Mouse (Mus musculus): Measurements from ENCODE around the gene Gm7029.
A peak's percentile ranks its signal among the peaks of the same experiment; 100 is the strongest.
"Not testable (repeated sequence)": the region's sequence is repeated elsewhere in the genome, so short reads cannot be mapped to it uniquely, and the experiment has no call there.

Gene Gm7029

DNA sequence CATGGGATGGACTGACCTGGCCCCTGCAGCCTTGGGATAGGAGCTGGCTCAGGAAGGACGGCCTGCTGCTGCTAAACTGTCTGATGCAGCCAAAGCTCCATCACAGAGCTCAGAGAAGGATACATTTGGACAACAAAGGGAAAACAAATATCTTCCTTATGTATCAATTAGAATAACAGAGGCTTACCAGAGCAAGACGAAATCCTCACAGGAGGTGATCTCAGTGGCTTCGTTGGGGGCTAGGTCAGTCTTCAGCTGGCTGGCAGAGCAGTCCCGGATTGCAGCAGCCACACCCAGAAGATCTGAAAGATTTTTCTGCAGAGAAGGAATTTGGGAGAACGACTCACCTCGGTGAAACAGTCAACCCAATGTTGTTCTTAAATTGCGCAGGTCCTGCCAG lies 18.8 kb downstream of the Gm7029 start:
- no peak for DNase-seq

DNA sequence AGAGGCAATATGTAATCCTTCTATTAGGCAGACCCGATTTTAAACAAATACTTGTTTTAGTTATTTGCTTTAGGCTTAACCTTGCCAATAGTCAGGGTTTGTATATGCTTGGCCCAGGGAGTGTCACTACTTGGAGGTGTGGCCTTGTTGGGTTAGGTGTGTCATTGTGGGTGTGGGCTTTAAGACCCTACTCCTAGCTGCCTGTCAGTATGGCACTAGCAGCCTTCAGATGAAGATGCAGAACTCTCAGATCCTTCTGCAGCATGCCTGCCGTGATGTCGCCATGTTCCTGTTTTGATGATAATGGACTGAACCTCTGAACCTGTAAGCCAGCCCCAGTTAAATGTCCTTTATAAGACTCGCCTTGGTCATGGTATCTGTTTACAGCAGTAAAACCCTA lies 19.4 kb downstream of the Gm7029 start:
- DNase-seq = not testable (repeated sequence)

DNA sequence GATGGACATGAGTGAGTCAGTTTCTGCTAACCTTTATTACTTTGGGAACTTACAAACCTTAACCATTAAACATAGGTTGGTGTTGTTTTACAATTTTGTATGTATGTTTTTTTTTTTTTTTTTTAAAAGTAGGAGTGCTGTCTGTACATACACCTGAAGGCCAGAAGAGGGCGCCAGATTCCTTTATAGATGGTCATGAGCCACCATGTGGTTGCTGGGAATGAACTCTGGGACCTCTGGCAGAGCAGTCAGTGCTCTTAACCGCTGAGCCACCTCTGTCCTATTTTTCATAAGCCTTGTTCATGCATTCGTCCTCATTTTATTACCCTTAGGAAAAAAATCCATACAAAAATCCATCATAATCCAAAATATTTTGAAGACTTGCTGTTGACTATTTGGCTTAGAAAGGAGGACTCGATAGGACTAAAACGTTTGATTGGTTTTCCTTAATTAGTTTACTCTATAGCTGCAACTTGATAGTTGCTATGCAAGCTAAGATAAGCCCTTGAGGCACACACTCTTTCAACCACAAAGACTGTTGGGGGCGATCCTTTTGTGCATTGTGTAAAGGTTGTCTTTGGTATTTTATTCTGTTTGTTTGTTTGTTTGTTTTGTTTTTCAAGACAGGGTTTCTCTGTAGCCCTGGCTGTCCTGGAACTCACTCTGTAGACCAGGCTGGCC lies 23.6 kb downstream of the Gm7029 start:
- DNase-seq = no peak

DNA sequence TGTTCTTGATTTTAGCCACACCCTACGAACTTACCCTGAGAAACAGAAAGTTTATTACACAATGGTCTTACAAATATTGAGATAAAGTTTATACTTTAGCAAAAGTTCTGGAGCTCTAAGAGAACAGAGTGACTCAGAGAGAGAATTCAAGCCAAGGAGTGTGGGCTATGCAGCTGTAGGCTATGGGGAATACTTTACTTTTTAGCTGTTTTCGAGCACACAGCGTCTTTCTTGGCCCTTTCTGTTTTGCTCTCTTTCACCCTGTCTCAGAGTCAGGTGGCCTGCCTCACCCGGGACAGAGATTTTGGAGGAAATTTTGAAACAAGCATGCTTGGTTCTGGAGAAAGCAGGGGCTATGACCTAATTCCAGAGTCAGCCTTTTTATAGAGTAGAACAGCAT lies 24.6 kb downstream of the Gm7029 start:
- DNase-seq = not testable (repeated sequence)

DNA sequence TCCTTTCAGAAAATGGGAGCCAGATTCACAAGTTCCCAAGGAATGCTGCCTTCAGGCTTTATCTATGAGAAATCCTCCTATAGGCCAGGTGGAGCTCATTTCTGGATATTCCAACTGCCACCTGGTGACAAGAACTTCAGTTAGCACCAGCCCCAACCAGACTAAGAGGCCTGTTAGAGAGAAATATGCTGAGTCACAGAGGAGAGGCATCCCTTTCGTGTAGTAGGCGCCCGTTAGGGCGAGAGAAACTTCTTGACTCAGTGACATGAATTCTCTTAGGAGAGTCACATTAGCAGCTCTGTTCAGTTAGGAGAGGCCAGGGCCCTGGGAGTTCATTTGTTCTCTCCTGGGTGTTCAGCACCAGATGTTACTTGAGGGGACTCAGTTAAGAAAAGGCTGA lies 26.0 kb downstream of the Gm7029 start:
- DNase-seq = no peak

DNA sequence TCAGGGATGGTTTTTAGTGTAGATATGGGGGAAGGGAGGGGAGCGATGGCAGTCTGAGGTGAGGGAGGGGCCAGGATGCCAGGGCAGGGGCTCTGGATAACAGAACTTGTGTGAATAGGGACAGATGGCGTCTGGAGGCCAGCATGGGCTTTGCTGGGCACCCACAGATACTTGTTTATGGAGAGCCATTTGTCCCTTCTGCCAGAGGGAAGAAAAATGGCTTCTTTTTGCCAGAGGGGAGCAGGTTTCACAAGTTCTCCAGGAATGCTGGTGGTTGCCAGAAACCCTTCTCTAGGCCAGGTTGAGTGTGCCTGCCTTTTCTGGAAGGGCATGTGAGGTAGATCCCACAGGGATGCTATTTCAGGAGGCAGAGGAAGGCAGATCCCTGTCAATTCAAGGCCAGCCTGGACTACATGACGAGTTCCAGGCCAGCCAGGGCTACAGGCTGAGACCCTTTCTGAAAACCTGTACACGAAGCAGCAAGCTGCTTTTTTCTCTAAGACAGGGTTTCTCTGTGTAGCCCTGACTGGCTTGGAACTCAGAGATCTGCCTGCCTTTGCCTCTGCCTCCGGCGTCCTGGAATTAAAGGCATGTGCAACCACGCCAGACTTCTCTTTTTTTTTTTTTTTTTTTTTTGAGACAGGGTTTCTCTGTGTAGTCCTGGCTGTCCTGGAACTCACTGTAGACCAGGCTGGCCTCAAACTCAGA lies 26.8 kb downstream of the Gm7029 start:
- DNase-seq = no peak

DNA sequence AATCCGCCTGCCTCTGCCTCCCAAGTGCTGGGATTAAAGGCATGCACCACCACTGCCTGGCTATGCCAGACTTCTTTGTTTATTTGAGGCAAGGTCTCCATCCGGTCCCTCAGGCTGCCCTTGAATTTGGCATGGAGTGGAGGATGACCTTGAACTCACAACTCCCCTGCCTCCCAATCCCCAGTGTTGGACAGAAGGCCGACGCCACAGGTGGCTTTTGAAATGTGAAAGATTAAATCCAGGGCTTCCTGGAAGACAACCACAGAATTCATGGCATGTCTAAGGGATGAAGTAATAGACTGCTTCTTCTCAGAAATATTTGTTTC lies 27.3 kb downstream of the Gm7029 start:
- no peak for DNase-seq

DNA sequence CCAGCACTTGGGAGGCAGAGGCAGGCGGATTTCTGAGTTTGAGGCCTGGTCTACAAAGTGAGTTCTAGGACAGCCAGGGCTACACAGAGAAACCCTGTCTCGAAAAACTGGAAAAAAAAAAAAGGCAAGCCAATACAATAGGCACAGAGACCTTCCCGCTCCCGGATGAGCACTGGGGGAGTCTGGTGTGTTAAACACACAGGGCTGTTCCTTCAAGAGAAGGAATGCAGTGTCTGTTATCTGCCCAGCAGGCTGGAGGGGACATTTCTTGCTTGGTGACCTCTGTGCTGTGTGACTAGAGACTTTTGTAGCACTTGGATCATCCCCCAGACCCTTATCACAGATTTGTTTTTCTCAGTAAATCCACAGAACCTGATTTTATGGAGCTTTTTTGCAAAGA lies 28.0 kb downstream of the Gm7029 start:
- no peak for DNase-seq

DNA sequence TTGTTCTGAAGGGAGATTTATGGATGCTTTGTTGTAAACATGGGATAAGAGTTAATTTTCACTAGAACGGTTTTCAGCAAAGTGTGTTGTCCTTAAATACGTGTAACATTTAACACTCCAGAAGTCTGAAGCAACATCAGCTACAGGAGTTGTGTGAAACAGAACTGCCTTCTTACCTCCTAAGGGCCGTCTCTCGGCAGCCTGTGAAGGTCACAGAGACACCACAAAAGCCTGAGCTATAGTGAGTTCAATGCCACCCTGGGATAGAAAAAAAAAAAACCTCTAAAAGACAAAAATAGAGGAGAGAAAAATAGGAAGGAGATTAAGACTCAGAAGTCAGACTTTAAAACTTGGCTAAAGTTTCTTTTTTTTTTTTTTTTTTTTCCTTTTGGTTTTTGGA lies 28.4 kb downstream of the Gm7029 start:
- DNase-seq = no peak

DNA sequence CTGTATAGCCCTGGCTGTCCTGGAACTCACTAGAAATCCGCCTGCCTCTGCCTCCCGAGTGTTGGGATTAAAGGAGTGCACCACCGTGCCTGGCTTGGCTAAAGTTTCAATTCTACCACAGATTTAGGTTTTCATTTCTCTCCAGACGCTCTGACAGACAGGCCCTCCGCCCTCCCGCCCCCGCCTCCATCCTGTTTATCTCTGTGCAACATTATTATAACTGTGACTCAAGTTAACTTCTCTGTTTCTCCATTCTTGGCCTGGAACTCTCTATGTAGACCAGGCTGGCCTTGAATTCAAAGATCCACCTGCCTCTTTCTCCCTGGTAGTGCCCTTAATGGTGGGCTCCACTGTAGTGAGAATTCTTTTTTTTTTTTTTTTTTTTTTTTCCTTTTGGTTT lies 28.9 kb downstream of the Gm7029 start:
- DNase-seq = no peak

DNA sequence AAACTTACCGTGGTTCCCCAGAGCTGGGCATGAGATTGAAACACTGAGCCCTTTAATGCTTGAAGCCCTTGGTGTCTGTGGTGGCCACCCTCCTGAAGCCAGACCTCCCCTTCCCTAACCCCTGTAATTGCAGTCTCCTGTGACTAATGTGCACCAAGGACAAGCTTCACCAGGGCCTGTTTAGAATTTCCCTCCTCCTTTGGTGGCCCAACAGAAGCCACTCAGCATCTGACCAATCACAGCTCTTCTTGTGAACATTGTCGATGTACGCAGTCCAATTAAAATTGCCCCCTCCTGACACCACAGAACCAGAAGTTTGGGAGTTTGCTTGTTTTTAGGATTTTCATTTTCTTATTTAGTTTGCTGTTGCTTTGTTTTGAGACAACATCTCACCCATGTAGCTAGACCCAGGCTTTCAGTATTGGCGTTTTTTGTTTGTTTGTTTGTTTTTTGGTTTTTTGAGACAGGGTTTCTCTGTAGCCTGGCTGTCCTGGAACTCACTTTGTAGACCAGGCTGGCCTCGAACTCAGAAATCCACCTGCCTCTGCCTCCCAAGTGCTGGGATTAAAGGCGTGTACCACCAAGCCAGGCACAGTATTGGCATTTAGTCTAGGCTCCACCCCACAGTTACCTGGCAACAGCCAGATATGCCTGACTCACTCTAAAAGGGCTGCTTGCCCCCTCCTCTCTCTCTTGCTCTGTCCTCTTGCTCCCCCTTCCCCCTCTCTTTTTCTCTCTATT lies 30.4 kb downstream of the Gm7029 start:
- DNase-seq = not testable (repeated sequence)

DNA sequence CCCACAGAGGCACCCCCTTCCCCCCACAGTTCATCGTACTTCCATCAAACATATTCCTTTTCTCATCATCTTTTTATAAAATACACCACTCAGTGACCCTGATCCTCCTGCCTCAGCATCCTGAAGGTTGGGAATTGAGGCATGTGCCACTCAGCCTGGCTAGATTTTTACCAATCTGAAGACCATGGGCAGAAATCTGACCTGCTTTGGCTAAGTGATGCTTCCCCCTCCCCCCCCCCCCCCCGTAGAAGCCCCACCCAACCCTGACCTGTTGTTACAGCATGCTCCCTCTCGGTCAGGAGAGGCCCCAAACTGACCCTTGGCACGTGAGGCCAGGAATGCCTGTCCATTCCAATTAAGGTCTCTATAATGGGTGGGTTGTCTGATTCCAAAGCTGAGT lies 31.2 kb downstream of the Gm7029 start, which contains the start of gene Platr17:
Gene Platr17 (plus strand): TSS at position 301 of the 400 bp plus-strand sequence.
- DNase-seq = not testable (repeated sequence)

DNA sequence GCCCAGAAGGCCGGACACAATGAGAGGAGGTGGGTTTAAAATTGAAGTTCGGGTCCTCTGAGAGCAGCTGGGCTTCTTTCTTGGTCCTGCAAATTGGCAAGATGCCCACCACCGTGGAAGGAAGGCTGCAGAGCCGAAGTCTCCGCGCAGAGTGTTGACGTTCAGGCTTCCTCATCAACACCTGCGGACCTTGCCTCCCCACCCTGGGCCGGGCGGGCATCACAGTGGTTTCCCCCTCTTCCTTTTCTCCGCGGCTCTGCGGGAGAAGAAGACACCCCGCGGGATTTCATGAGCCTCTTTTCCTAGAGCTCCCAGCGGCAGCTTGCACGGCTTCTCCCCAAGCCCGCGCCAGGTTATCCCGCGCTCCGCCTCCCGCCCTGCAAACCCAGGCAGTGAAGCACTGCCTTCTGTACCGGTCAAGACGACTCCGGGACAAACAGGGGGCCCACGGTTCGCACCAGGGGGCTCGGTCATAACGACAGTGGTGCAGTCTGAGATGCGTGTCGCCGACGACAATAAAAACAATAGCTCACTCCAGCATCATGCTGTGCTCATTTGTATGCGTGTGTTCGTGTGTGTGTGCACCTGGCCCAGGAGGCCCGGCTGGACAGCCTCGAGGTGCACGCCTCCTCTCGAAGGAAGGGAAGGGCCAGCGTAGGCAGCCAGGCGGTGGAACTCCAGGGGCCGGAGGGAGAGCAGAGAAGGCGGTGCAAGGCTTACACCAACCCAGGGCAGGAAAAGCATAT lies 34.9 kb downstream of the Gm7029 start:
- DNase-seq = peak; percentile 68

DNA sequence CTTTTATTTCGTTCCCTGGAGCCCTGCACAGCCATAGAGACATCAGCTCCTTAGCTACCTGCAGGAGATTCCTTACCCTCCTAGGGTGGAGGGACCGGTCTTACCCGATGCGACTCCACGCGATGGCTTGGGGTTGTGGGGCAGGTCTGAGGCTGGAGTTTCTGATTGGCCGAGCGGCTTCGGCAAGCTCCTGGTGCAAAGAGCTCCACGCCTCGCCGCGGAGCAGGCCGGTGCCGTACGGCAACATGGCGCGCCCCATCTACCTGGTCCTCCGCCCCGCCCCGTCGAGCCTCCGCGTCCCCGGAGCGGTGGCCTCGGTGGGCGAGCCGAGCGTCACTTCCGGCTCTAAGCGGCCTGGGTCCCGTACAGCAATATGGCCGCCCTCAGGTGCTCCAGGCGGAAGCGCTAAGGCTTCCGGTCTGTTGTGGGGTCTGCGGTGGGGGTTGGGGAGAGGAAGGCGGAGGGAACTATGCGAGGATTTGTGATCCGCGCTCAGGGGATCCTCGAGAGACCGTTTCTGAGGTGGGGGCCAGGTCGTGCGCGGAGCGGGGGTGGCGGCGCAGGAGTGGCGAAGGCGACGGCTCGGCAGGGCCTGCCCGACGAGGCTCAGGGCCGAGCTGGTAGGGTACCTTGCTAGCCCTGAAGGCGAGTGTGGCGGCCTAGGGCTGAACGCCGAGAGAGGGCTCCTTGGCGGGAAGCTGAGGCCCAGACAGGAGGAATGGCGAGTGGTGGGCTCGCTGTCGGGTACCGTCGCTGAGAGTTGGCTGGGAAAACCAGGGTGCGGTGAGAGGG lies 35.6 kb downstream of the Gm7029 start, which contains the start of gene Daxx:
Gene Daxx (plus strand): TSS at position 338 of the 792 bp plus-strand sequence.
- DNase-seq = peak; percentile 98

DNA sequence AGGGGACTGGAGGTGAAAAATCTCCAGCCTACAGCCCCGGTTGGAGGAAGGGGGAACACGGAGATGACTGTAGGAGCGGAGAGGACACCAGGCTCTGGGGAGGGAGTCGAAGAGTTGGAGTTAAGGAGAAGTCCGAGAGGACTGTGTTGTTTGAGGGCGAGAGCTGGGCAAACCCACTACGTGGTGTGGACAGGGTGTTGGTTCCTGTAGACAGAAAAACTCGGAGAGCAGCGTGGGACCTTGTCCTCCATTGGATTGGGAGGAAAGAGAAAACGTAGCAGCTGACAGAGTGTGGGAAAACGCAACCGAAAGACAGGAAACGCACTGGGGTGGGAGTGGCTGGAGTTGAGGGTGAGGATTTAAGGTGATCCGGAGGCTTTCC lies 36.2 kb downstream of the Gm7029 start:
- DNase-seq = peak; percentile 20

DNA sequence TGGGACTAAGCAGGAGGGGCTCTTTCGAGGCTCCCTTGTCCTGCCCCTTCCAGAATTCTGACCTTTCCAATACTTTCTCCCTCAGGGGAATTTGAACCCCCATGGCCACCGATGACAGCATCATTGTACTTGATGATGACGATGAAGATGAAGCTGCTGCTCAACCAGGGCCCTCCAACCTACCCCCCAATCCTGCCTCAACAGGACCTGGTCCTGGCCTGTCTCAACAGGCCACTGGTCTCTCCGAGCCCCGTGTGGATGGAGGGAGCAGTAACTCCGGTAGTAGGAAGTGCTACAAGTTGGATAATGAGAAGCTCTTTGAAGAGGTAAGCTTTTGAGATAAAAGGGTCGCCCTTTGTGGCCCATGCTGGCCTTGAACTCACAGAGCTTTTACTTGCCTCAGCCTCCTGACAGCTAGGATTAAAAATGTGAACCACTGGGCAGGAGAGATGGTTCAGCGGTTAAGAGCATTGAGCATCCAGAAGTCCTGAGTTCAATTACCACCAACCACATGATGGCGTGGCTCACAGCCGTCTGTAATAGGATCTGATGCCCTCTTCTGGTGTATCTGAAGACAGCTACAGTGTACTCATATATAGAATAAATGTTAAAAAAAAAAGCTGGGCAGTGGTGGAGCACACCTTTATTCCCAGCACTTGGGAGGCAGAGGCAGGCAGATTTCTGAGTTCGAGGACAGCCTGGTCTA lies 36.9 kb downstream of the Gm7029 start:
- DNase-seq = peak; percentile 33

DNA sequence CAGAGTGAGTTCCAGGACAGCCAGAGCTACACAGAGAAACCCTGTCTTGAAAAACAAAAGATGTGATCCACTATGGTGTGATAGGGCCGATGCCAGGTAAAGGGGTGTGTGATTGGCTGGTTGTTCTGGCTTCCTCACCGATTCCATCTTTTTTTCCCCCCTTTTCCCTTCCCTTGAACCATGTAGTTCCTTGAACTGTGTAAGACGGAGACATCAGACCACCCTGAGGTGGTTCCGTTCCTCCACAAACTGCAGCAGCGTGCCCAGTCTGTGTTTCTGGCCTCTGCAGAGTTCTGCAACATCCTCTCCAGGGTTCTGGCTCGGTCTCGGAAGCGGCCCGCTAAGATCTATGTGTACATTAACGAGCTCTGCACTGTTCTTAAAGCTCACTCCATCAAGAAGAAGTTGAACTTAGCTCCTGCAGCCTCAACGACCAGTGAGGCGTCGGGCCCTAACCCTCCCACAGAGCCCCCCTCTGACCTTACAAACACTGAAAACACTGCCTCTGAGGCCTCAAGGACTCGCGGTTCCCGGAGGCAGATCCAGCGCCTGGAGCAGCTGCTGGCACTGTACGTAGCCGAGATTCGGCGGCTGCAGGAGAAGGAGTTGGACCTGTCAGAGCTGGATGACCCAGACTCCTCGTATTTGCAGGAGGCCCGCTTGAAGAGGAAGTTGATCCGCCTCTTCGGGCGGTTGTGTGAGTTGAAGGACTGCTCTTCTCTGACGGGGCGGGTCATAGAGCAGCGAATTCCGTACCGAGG lies 37.6 kb downstream of the Gm7029 start:
- peak; percentile 21 for DNase-seq

DNA sequence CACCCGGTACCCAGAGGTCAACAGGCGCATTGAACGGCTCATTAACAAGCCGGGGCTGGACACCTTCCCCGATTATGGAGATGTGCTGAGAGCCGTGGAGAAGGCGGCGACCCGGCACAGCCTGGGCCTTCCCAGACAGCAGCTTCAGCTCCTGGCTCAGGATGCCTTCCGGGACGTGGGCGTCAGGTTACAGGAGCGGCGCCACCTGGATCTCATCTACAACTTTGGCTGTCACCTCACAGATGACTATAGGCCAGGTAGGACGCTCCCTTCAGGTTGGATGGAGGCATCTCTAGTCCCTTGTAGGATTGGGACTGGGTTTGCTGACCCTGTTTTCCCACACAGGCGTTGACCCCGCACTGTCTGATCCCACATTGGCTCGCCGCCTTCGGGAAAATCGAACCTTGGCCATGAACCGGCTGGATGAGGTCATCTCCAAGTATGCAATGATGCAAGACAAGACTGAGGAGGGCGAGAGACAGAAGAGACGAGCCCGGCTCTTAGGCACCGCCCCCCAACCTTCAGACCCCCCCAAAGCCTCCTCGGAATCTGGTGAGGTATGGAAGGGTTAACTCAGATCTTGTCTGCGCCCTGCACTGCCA lies 38.3 kb downstream of the Gm7029 start:
- DNase-seq = peak; percentile 40

DNA sequence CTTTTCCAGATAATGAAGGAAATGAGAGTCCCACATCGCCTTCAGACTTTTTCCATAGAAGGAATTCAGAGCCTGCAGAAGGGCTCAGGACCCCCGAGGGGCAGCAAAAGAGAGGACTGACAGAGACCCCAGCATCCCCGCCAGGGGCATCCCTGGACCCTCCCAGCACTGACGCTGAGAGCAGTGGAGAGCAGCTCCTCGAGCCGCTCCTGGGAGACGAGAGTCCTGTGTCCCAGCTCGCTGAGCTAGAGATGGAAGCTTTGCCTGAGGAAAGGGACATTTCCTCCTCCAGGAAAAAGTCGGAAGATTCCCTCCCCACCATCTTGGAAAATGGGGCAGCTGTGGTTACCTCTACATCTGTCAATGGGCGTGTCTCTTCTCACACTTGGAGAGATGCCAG lies 39.6 kb downstream of the Gm7029 start:
- DNase-seq = peak; percentile 31

DNA sequence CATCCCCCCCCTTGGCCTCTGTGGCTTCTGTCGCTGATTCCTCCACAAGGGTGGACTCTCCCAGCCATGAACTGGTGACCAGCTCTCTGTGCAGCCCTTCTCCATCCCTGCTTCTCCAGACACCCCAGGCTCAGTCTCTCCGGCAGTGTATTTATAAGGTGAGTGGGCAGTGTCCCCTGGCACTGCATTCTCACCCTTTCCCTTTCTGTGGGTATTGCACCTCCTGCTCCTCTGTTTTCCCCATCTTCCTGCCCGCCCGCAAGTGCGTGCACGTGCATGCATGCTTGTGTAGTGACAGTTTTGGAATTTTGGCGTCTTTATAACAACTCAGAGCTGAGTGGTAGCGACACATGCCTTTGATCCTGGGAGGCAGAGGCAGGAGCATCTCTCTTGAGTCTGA lies 40.3 kb downstream of the Gm7029 start:
- peak; percentile 22 for DNase-seq
